Mouse (Mus musculus) kidney, postnatal 10 days (tissue): ENCODE results near the gene Defb23.

ENCODE experiments used
- DNase-seq: peaks from one replicate; pipeline ENCODE4 v3.0.0; 2021; ENCODE audit warnings: mixed read lengths

The Defb23 gene

GRCm38 (mm10) chr2:152464570-152465150 is at the start of gene Defb23:
Gene Defb23, minus strand, starts transcription at chr2:152464620.
- no peak for DNase-seq

GRCm38 (mm10) chr2:152511592-152511991 is 47.2 kb upstream of the Defb23 start, which contains the start of gene Defb26:
Gene Defb26, minus strand, starts transcription at chr2:152511692.
- DNase-seq: no peak

GRCm38 (mm10) chr2:152503950-152504349 is 39.5 kb upstream of the Defb23 start:
- no peak for DNase-seq

- DNase-seq: no peak
Measured at GRCm38 (mm10) chr2:152500863-152501229, 36.4 kb upstream of the Defb23 start.

GRCm38 (mm10) chr2:152500204-152500862 is 35.9 kb upstream of the Defb23 start:
- DNase-seq: no peak

- DNase-seq: no peak
Measured at GRCm38 (mm10) chr2:152498020-152498419, 33.6 kb upstream of the Defb23 start.

- no peak for DNase-seq
Measured at GRCm38 (mm10) chr2:152493151-152493550, 28.7 kb upstream of the Defb23 start.

GRCm38 (mm10) chr2:152490038-152490437 is 25.6 kb upstream of the Defb23 start, which contains the start of gene Defb22:
Gene Defb22, minus strand, starts transcription at chr2:152490138.
- no peak for DNase-seq

- DNase-seq: no peak
Measured at GRCm38 (mm10) chr2:152487024-152487423, 22.6 kb upstream of the Defb23 start.

GRCm38 (mm10) chr2:152481726-152482125 is 17.3 kb upstream of the Defb23 start:
- DNase-seq: no peak

GRCm38 (mm10) chr2:152480881-152481280 is 16.5 kb upstream of the Defb23 start:
- no peak for DNase-seq

- no peak for DNase-seq
Measured at GRCm38 (mm10) chr2:152476763-152477162, 12.3 kb upstream of the Defb23 start, which contains the start of gene Defb20. Gene Defb20, plus strand, starts transcription at chr2:152477063.

- no peak for DNase-seq
Measured at GRCm38 (mm10) chr2:152472434-152472833, 8.0 kb upstream of the Defb23 start.

GRCm38 (mm10) chr2:152470973-152471372 is 6.6 kb upstream of the Defb23 start:
- peak; percentile 71 for DNase-seq

GRCm38 (mm10) chr2:152459241-152459640 is 5.2 kb downstream of the Defb23 start:
- DNase-seq: no peak

- DNase-seq: no peak
Measured at GRCm38 (mm10) chr2:152452101-152452781, 12.2 kb downstream of the Defb23 start.

- peak; percentile 75 for DNase-seq
Measured at GRCm38 (mm10) chr2:152450241-152450640, 14.2 kb downstream of the Defb23 start.

GRCm38 (mm10) chr2:152447461-152447860 is 17.0 kb downstream of the Defb23 start:
- no peak for DNase-seq

GRCm38 (mm10) chr2:152446642-152447041 is 17.8 kb downstream of the Defb23 start:
- DNase-seq: no peak

- peak; percentile 27 for DNase-seq
Measured at GRCm38 (mm10) chr2:152443281-152443680, 21.1 kb downstream of the Defb23 start.

GRCm38 (mm10) chr2:152442322-152442721 is 22.1 kb downstream of the Defb23 start:
- DNase-seq: no peak

GRCm38 (mm10) chr2:152439833-152440232 is 24.6 kb downstream of the Defb23 start:
- no peak for DNase-seq

GRCm38 (mm10) chr2:152438963-152439362 is 25.5 kb downstream of the Defb23 start:
- no peak for DNase-seq
